Mouse (Mus musculus): ENCODE data around the gene Plk1. TPM values are rescaled to one million over a fixed set of nuclear protein-coding genes. Genes with fewer than 3 reads are reported as not detected.

Plk1 gene
- polyA plus RNA-seq, 1 experiment, result 161 TPM

- Histone ChIP-seq H3K27me3 (ENCODE audit: control insufficient read depth, insufficient read depth, insufficient read length) (no peaks in the 10 kb centered on the region), H3K4me3 (ENCODE audit: insufficient read depth, poor library complexity, severe bottlenecking) (peak within 1 kb of the TSS; percentile 71), H3K79me2 (ENCODE audit: control insufficient read depth, insufficient read depth) (peaks cover 48% of the 10 kb centered on the region), H3ac (ENCODE audit: control insufficient read depth, insufficient read length, low read depth) (peak within 1 kb of the TSS; percentile 82), H3K36me3 (ENCODE audit: control insufficient read depth, insufficient read depth) (peaks cover 39% of the 10 kb centered on the region), H3K79me3 (ENCODE audit: low read depth) (peaks cover 14% of the 10 kb centered on the region)
- TF ChIP-seq CTCF (IDR thresholded peaks at IDR 0.05; ENCODE audit: control insufficient read depth, insufficient read depth, insufficient read length) (no peak), MAX (IDR thresholded peaks at IDR 0.05) (peak; percentile 8), MYOG (IDR thresholded peaks at IDR 0.05; ENCODE audit: control insufficient read depth, extremely low read depth, insufficient read length) (no peak), MYOD1 (IDR thresholded peaks at IDR 0.05; ENCODE audit: control insufficient read depth, insufficient read length, low read depth) (no peak), CEBPB (IDR thresholded peaks at IDR 0.05; ENCODE audit: low read depth) (no peak), FOSL1 (IDR thresholded peaks at IDR 0.05; ENCODE audit: insufficient read depth, low read length, poor library complexity, severe bottlenecking) (no peak), USF1 (IDR thresholded peaks at IDR 0.05; ENCODE audit: low read depth) (no peak)
These were observed 26.5 kb upstream of the Plk1 start, which contains the start of the genes Palb2 and Dctn5 for GRCm38 (mm10) chr7:122132497-122133337. Palb2 (minus strand) TSS chr7:122132985. Dctn5 (plus strand) TSS chr7:122133041.

DNA sequence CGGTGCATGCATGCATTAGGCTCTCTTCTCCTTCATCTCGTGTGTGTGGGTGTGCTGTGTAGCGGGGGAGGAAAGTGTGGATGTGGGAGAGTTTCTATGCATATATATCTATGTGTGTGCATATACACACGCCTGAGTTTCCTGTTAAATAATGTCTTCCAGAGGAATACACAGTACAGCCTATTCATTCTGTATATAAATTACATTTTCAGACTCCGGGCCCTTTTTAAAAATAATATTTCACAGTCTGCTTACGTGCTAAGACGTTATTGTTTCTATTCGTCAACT is 26.0 kb upstream of the Plk1 start:
- Histone ChIP-seq H3K4me3 (ENCODE audit: insufficient read depth, poor library complexity, severe bottlenecking) (peak overlapping the region; percentile 71), H3K79me2 (ENCODE audit: control insufficient read depth, insufficient read depth) (peaks cover 48% of the 10 kb centered on the region), H3K36me3 (ENCODE audit: control insufficient read depth, insufficient read depth) (peaks cover 40% of the 10 kb centered on the region), H3K79me3 (ENCODE audit: low read depth) (peaks cover 14% of the 10 kb centered on the region), H3ac (ENCODE audit: control insufficient read depth, insufficient read length, low read depth) (peak overlapping the region; percentile 73), H3K27me3 (ENCODE audit: control insufficient read depth, insufficient read depth, insufficient read length) (no peaks in the 10 kb centered on the region)
- TF ChIP-seq FOSL1 (IDR thresholded peaks at IDR 0.05; ENCODE audit: insufficient read depth, low read length, poor library complexity, severe bottlenecking) (no peak), MYOD1 (IDR thresholded peaks at IDR 0.05; ENCODE audit: control insufficient read depth, insufficient read length, low read depth) (no peak), MAX (IDR thresholded peaks at IDR 0.05) (no peak), CTCF (IDR thresholded peaks at IDR 0.05; ENCODE audit: control insufficient read depth, insufficient read depth, insufficient read length) (no peak), MYOG (IDR thresholded peaks at IDR 0.05; ENCODE audit: control insufficient read depth, extremely low read depth, insufficient read length) (no peak), CEBPB (IDR thresholded peaks at IDR 0.05; ENCODE audit: low read depth) (no peak), USF1 (IDR thresholded peaks at IDR 0.05; ENCODE audit: low read depth) (no peak)

GRCm38 (mm10) chr7:122135070-122135469 is 24.2 kb upstream of the Plk1 start:
- Histone ChIP-seq H3K36me3 (ENCODE audit: control insufficient read depth, insufficient read depth) (peaks cover 45% of the 10 kb centered on the region), H3K79me3 (ENCODE audit: low read depth) (peaks cover 14% of the 10 kb centered on the region), H3K79me2 (ENCODE audit: control insufficient read depth, insufficient read depth) (peaks cover 43% of the 10 kb centered on the region), H3K27me3 (ENCODE audit: control insufficient read depth, insufficient read depth, insufficient read length) (no peaks in the 10 kb centered on the region), H3K4me3 (ENCODE audit: insufficient read depth, poor library complexity, severe bottlenecking) (no peak overlapping the region), H3ac (ENCODE audit: control insufficient read depth, insufficient read length, low read depth) (no peak overlapping the region)
- no peak for TF ChIP-seq CTCF (IDR thresholded peaks at IDR 0.05; ENCODE audit: control insufficient read depth, insufficient read depth, insufficient read length)
- TF ChIP-seq MYOG (IDR thresholded peaks at IDR 0.05; ENCODE audit: control insufficient read depth, extremely low read depth, insufficient read length), result no peak
- no peak for TF ChIP-seq CEBPB (IDR thresholded peaks at IDR 0.05; ENCODE audit: low read depth)
- TF ChIP-seq USF1 (IDR thresholded peaks at IDR 0.05; ENCODE audit: low read depth), result no peak
- TF ChIP-seq MYOD1 (IDR thresholded peaks at IDR 0.05; ENCODE audit: control insufficient read depth, insufficient read length, low read depth), result no peak
- no peak for TF ChIP-seq FOSL1 (IDR thresholded peaks at IDR 0.05; ENCODE audit: insufficient read depth, low read length, poor library complexity, severe bottlenecking)
- TF ChIP-seq MAX (IDR thresholded peaks at IDR 0.05), result no peak

GRCm38 (mm10) chr7:122137071-122137470 is 22.2 kb upstream of the Plk1 start:
- Histone ChIP-seq H3K4me3 (ENCODE audit: insufficient read depth, poor library complexity, severe bottlenecking) (no peak overlapping the region), H3K79me3 (ENCODE audit: low read depth) (peaks cover 6% of the 10 kb centered on the region), H3ac (ENCODE audit: control insufficient read depth, insufficient read length, low read depth) (no peak overlapping the region), H3K27me3 (ENCODE audit: control insufficient read depth, insufficient read depth, insufficient read length) (no peaks in the 10 kb centered on the region), H3K79me2 (ENCODE audit: control insufficient read depth, insufficient read depth) (peaks cover 24% of the 10 kb centered on the region), H3K36me3 (ENCODE audit: control insufficient read depth, insufficient read depth) (peaks cover 57% of the 10 kb centered on the region)
- no peak for TF ChIP-seq FOSL1 (IDR thresholded peaks at IDR 0.05; ENCODE audit: insufficient read depth, low read length, poor library complexity, severe bottlenecking)
- TF ChIP-seq CTCF (IDR thresholded peaks at IDR 0.05; ENCODE audit: control insufficient read depth, insufficient read depth, insufficient read length), result no peak

DNA sequence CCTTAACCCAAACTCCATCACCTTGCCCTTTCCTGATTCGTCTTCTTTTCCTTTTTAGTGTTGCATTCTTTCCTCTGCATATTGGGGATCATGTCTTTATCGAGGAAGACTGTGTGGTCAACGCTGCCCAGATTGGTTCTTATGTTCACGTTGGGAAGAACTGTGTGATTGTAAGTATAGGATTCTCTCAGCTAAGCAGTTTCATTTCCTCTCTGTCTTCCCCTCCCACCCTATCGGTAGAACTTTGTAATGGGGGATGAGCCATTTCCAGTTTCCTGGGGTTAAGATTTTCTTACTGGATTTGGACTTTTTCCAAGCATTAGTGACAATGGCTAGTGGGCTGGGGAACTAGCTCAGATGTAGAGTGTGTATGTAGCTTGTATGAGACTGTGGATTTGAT is 21.0 kb upstream of the Plk1 start:
- Histone ChIP-seq H3K4me3 (ENCODE audit: insufficient read depth, poor library complexity, severe bottlenecking) (no peak overlapping the region), H3K79me2 (ENCODE audit: control insufficient read depth, insufficient read depth) (peaks cover 16% of the 10 kb centered on the region), H3K79me3 (ENCODE audit: low read depth) (peaks cover 5% of the 10 kb centered on the region), H3K36me3 (ENCODE audit: control insufficient read depth, insufficient read depth) (peaks cover 62% of the 10 kb centered on the region), H3K27me3 (ENCODE audit: control insufficient read depth, insufficient read depth, insufficient read length) (no peaks in the 10 kb centered on the region), H3ac (ENCODE audit: control insufficient read depth, insufficient read length, low read depth) (no peak overlapping the region)
- TF ChIP-seq MAX (IDR thresholded peaks at IDR 0.05), result no peak
- no peak for TF ChIP-seq MYOG (IDR thresholded peaks at IDR 0.05; ENCODE audit: control insufficient read depth, extremely low read depth, insufficient read length)
- TF ChIP-seq CTCF (IDR thresholded peaks at IDR 0.05; ENCODE audit: control insufficient read depth, insufficient read depth, insufficient read length), result no peak
- no peak for TF ChIP-seq MYOD1 (IDR thresholded peaks at IDR 0.05; ENCODE audit: control insufficient read depth, insufficient read length, low read depth)
- TF ChIP-seq FOSL1 (IDR thresholded peaks at IDR 0.05; ENCODE audit: insufficient read depth, low read length, poor library complexity, severe bottlenecking), result no peak
- no peak for TF ChIP-seq CEBPB (IDR thresholded peaks at IDR 0.05; ENCODE audit: low read depth)
- TF ChIP-seq USF1 (IDR thresholded peaks at IDR 0.05; ENCODE audit: low read depth), result no peak

Measured in C2C12 (cell line).